Mouse (Mus musculus): ENCODE measurements around the gene Ubash3b. TPM values are rescaled to one million over a fixed set of nuclear protein-coding genes. Genes with fewer than 3 reads are reported as not detected.
A peak's percentile ranks its signal among the peaks of the same experiment; 100 is the strongest.

Gene Ubash3b
- polyA plus RNA-seq, 1 experiment from 2014 or later: 5.7 TPM

DNA sequence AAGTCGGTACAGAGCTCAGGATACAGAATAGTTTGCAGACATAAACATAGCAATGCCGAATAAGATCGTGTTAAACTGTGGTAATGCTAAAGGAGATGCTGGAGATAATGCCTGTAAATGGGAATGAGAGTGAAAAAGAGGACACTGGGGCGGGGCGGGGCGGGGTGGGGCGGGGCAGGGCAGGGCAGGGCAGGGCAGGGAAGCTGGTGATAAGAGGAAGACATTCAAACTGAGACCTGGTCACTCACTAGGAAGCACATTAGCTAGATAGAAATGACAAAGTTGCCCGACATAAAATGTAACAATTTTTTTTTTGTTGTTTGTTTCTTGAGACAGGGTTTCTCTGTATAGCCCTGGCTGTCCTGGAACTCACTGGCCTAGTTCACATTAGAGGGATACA lies 10.9 kb upstream of the Ubash3b start:
- Histone ChIP-seq H3K9me3 (replicated peaks; ENCODE audit: control insufficient read depth, low read length) (no peaks in the 10 kb centered on the region), H3K36me3 (ENCODE audit: control insufficient read depth, insufficient read depth) (no peaks in the 10 kb centered on the region), H3K4me2 (ENCODE audit: low read depth, low read length) (no peak overlapping the region), H3K9ac (ENCODE audit: low read length) (no peak overlapping the region), H3K4me3 (ENCODE audit: low read length) (no peak overlapping the region), H3K27me3 (ENCODE audit: control insufficient read depth, insufficient read depth, low read length) (no peaks in the 10 kb centered on the region), H3K4me1 (ENCODE audit: control insufficient read depth, insufficient read depth, low read length) (peaks cover 14% of the 10 kb centered on the region), H3K27ac (ENCODE audit: low read length) (no peak overlapping the region)
- WGBS: 86% methylated on average over 8 of the region's 8 CpGs
- no peak for ATAC-seq (replicated peaks; ENCODE audit: extremely low read depth, insufficient read depth, low FRiP score)

DNA sequence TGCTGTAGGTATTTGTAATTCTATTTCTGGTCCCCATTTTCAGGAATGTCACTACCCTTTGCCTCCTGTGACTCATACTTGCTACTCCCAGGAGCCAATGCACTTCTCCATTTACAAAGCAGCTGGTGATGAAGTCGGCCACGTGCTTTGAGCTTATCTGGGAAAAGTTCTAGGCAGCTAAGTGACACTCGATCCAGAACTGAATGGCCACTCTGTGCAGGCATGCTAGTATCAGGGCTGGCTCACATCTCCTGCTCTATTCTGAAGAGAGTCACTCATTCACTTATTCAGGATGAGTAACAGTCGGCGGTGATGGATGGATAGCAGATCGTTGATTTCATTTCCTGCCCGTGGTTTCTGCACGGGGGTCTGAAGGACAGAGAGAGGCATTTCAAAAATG lies 8.5 kb upstream of the Ubash3b start:
- peak; percentile 75; the same call in 1 of the 2 replicates for ATAC-seq (replicated peaks; ENCODE audit: extremely low read depth, insufficient read depth, low FRiP score)
- H3K27ac ChIP-seq (ENCODE audit: low read length): peak overlapping the region; percentile 43
- H3K4me2 ChIP-seq (ENCODE audit: low read depth, low read length): 0 out of 2 replicates have a peak overlapping the region, but pooled peaks have one; percentile 2
- 6% methylated on average over 8 of the region's 8 CpGs for WGBS
- no peaks in the 10 kb centered on the region for H3K36me3 ChIP-seq (ENCODE audit: control insufficient read depth, insufficient read depth)
- no peak overlapping the region for H3K4me3 ChIP-seq (ENCODE audit: low read length)
- H3K9me3 ChIP-seq (replicated peaks; ENCODE audit: control insufficient read depth, low read length): no peaks in the 10 kb centered on the region
- H3K4me1 ChIP-seq (ENCODE audit: control insufficient read depth, insufficient read depth, low read length): peaks cover 14% of the 10 kb centered on the region
- H3K27me3 ChIP-seq (ENCODE audit: control insufficient read depth, insufficient read depth, low read length): no peaks in the 10 kb centered on the region
- H3K9ac ChIP-seq (ENCODE audit: low read length): no peak overlapping the region

DNA sequence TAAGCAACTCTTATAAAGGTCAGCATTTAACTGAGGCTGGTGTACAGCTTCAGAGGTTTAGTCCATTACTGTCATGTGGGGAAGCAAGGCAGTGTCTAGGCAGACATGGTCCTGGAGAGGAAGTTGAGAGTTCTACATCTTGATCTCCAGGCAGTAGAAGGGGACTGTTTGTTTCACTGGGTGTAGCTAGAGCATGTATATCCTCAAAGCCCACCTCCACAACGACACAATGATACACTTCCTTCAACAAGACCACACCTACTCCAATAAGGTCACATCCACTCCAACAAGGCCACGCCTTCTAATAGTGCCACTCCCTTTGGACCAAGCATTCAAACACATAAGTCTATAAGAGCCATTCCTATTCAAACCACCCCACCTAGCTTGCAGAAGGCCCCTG lies 7.2 kb upstream of the Ubash3b start:
- 71% methylated on average over 2 of the region's 2 CpGs for WGBS
- Histone ChIP-seq H3K27me3 (ENCODE audit: control insufficient read depth, insufficient read depth, low read length) (no peaks in the 10 kb centered on the region), H3K4me2 (ENCODE audit: low read depth, low read length) (no peak overlapping the region), H3K27ac (ENCODE audit: low read length) (no peak overlapping the region), H3K36me3 (ENCODE audit: control insufficient read depth, insufficient read depth) (no peaks in the 10 kb centered on the region), H3K9ac (ENCODE audit: low read length) (no peak overlapping the region), H3K4me1 (ENCODE audit: control insufficient read depth, insufficient read depth, low read length) (peaks cover 14% of the 10 kb centered on the region), H3K9me3 (replicated peaks; ENCODE audit: control insufficient read depth, low read length) (no peaks in the 10 kb centered on the region), H3K4me3 (ENCODE audit: low read length) (no peak overlapping the region)
- no peak for ATAC-seq (replicated peaks; ENCODE audit: extremely low read depth, insufficient read depth, low FRiP score)

DNA sequence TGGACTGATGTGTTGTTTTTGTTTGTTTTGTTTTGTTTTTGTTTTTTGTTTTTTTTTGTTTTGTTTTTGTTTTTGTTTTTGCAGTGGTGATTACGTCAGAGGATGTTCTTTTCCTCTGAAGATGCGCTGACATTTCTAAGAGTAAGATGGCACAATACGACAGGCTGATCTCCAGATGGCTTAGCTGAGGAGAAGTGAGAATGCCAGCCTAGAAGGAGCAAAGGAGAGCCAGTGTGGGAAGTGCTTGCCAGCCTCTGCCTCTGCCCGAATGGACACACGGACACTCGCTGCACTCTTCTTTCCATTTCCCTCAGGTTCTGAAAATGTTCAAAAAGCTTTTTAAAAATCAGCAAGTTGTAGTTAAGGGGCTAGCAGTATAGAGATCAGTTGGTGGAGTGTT lies 6.7 kb upstream of the Ubash3b start:
- H3K9me3 ChIP-seq (replicated peaks; ENCODE audit: control insufficient read depth, low read length): no peaks in the 10 kb centered on the region
- no peak for ATAC-seq (replicated peaks; ENCODE audit: extremely low read depth, insufficient read depth, low FRiP score)
- no peaks in the 10 kb centered on the region for H3K27me3 ChIP-seq (ENCODE audit: control insufficient read depth, insufficient read depth, low read length)
- H3K4me3 ChIP-seq (ENCODE audit: low read length): no peak overlapping the region
- WGBS: 94% methylated on average over 6 of the region's 6 CpGs
- H3K27ac ChIP-seq (ENCODE audit: low read length): no peak overlapping the region
- no peak overlapping the region for H3K4me2 ChIP-seq (ENCODE audit: low read depth, low read length)
- H3K36me3 ChIP-seq (ENCODE audit: control insufficient read depth, insufficient read depth): no peaks in the 10 kb centered on the region
- H3K9ac ChIP-seq (ENCODE audit: low read length): no peak overlapping the region
- H3K4me1 ChIP-seq (ENCODE audit: control insufficient read depth, insufficient read depth, low read length): peaks cover 14% of the 10 kb centered on the region

DNA sequence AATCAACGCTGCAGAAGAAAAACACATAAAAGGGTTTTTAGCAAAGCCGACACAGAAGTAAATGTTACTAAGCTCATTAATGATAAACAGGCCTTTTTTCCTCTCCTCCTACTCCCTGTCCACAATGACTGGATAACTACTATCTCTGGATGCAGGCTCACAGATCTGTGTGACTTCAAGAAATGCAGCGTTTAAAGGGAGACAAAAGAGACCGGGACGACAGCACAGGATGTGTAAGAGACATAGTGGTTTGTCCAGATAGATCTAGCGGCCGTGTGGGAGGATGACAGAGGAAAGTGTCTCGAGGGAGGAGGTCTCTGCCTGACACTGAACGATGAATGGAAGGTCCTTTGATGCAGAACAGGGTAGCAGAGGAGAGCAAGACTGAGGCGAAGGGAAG lies 5.4 kb upstream of the Ubash3b start:
- Histone ChIP-seq H3K4me2 (ENCODE audit: low read depth, low read length) (no peak overlapping the region), H3K9ac (ENCODE audit: low read length) (no peak overlapping the region), H3K9me3 (replicated peaks; ENCODE audit: control insufficient read depth, low read length) (no peaks in the 10 kb centered on the region), H3K27me3 (ENCODE audit: control insufficient read depth, insufficient read depth, low read length) (no peaks in the 10 kb centered on the region), H3K4me1 (ENCODE audit: control insufficient read depth, insufficient read depth, low read length) (peaks cover 14% of the 10 kb centered on the region), H3K4me3 (ENCODE audit: low read length) (no peak overlapping the region), H3K27ac (ENCODE audit: low read length) (no peak overlapping the region), H3K36me3 (ENCODE audit: control insufficient read depth, insufficient read depth) (no peaks in the 10 kb centered on the region)
- WGBS: 37% methylated on average over 9 of the region's 10 CpGs
- ATAC-seq (replicated peaks; ENCODE audit: extremely low read depth, insufficient read depth, low FRiP score): no peak

DNA sequence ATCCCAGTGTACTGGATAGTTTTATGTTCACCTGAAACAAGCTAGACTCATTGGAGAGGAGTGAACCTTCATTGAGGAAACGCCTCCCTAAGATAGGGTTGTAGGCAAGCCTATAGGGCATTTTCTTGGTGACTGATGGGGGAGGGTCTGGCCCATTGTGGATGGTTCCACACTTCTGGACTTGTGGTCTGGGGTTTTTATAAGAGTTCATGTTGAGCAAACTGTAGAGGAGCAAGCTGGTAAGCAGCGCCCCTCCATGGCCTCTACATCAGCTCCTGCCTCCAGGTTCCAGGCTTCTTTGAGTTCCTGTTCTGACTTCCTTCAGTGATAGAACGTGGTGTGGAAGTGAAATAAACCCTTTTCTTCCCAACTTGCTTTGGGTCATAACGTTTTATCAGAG lies 866 bp upstream of the Ubash3b start:
- Histone ChIP-seq H3K27ac (ENCODE audit: low read length) (no peak overlapping the region), H3K9me3 (replicated peaks; ENCODE audit: control insufficient read depth, low read length) (no peaks in the 10 kb centered on the region), H3K4me1 (ENCODE audit: control insufficient read depth, insufficient read depth, low read length) (peaks cover 7% of the 10 kb centered on the region), H3K27me3 (ENCODE audit: control insufficient read depth, insufficient read depth, low read length) (no peaks in the 10 kb centered on the region), H3K9ac (ENCODE audit: low read length) (no peak overlapping the region), H3K4me3 (ENCODE audit: low read length) (no peak overlapping the region), H3K4me2 (ENCODE audit: low read depth, low read length) (no peak overlapping the region), H3K36me3 (ENCODE audit: control insufficient read depth, insufficient read depth) (no peaks in the 10 kb centered on the region)
- 66% methylated on average over 4 of the region's 4 CpGs for WGBS
- no peak for ATAC-seq (replicated peaks; ENCODE audit: extremely low read depth, insufficient read depth, low FRiP score)

DNA sequence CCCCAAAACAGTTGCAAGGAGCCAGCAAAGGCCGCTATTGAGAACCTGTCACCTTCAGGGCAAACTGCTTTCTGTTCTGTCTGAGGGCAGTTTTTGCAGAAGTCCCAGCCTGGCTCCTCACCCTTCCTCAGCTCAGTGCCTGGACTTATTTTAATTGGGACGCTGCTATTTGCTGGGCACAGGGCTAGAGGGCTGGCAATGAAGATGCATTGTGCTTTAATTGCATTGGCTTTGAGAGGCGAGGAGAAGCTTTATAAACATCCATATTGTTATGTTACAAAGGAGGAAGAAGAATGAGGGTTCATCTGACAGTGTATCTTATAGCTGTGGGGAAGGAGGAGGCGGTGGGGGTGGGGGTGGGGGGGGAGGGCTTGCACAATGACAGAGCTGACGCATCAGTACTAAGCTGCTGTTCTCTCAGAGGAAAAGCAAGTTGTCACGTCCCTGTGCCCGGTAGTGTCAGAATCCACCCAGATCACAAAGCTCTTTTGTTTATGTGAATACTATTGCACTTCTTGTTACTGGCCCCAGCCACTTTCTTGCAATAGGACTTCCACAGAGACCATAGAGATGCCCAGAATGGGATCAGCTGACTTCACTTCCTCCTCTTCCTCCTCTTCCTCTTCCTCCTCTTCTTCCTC lies 841 bp downstream of the Ubash3b start:
- H3K36me3 ChIP-seq (ENCODE audit: control insufficient read depth, insufficient read depth): no peaks in the 10 kb centered on the region
- 65% methylated on average over 7 of the region's 7 CpGs for WGBS
- no peak overlapping the region for H3K4me3 ChIP-seq (ENCODE audit: low read length)

DNA sequence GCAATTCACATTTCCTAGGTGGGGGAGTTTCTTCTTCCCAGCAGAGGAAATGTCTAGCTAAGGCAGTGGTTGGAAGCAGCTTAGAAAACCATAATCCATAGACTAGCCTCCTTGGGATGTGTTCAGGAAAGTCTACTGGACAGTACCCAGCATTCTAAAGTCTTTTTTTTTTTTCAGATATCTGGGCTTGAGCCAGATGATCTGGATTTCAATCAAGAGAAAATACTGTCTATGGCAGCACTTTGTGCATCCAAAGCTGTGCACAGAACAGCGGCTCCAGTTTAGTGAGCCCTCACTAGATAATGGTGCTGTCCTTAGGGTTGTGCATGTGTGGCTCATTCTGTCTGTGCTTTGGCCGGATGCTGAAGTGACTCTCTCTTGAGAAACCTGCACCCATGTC lies 2.3 kb downstream of the Ubash3b start:
- Histone ChIP-seq H3K4me3 (ENCODE audit: low read length) (no peak overlapping the region), H3K36me3 (ENCODE audit: control insufficient read depth, insufficient read depth) (no peaks in the 10 kb centered on the region), H3K9me3 (replicated peaks; ENCODE audit: control insufficient read depth, low read length) (no peaks in the 10 kb centered on the region), H3K27ac (ENCODE audit: low read length) (no peak overlapping the region), H3K27me3 (ENCODE audit: control insufficient read depth, insufficient read depth, low read length) (no peaks in the 10 kb centered on the region), H3K4me2 (ENCODE audit: low read depth, low read length) (no peak overlapping the region), H3K4me1 (ENCODE audit: control insufficient read depth, insufficient read depth, low read length) (peaks cover 11% of the 10 kb centered on the region), H3K9ac (ENCODE audit: low read length) (no peak overlapping the region)
- 88% methylated on average over 2 of the region's 2 CpGs for WGBS
- ATAC-seq (replicated peaks; ENCODE audit: extremely low read depth, insufficient read depth, low FRiP score): no peak

More for the DNA sequence above, 841 bp downstream of the Ubash3b start:
- Histone ChIP-seq H3K4me1 (ENCODE audit: control insufficient read depth, insufficient read depth, low read length) (peaks cover 11% of the 10 kb centered on the region), H3K4me2 (ENCODE audit: low read depth, low read length) (no peak overlapping the region), H3K27ac (ENCODE audit: low read length) (no peak overlapping the region), H3K27me3 (ENCODE audit: control insufficient read depth, insufficient read depth, low read length) (no peaks in the 10 kb centered on the region), H3K9ac (ENCODE audit: low read length) (no peak overlapping the region), H3K9me3 (replicated peaks; ENCODE audit: control insufficient read depth, low read length) (no peaks in the 10 kb centered on the region)
- ATAC-seq (replicated peaks; ENCODE audit: extremely low read depth, insufficient read depth, low FRiP score): no peak

DNA sequence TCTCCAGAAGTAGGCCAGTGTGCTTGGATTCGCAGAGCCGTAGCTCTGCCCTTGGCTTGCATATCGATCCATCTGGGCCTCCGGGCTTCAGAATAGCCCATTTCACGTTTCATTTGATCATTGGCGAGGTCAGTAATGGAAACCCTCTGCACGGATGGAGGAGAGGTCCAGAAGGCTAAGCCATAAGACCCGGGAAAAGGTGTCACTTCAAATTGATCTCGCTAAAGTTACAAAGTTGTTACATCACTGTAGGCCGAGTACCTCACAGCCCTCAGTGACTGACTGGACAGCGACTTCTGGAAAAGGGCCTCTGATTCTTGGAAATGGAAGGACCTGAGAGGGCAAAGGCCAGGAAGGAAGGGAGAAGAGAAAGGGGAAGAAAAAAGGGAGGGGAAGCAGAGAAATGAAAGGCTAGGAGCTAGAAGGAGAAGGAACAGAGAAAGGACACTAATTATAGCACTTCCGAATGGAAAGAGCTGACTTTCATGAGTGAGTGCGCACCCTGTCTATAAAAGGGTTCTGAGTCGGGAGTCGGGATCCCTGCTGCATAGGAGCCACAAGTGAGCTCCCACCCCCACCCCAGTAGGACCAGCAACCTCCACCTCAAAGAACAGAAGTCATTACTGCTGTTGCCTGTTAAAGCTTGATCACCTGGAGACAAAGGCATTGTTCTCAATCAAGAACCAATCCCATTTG lies 3.5 kb downstream of the Ubash3b start:
- H3K4me2 ChIP-seq (ENCODE audit: low read depth, low read length): peak overlapping the region; percentile 92
- peak overlapping the region; percentile 88 for H3K9ac ChIP-seq (ENCODE audit: low read length)
- no peaks in the 10 kb centered on the region for H3K9me3 ChIP-seq (replicated peaks; ENCODE audit: control insufficient read depth, low read length)
- WGBS: 25% methylated on average over 15 of the region's 15 CpGs
- no peak for ATAC-seq (replicated peaks; ENCODE audit: extremely low read depth, insufficient read depth, low FRiP score)
- peak overlapping the region; percentile 87 for H3K4me3 ChIP-seq (ENCODE audit: low read length)
- no peaks in the 10 kb centered on the region for H3K27me3 ChIP-seq (ENCODE audit: control insufficient read depth, insufficient read depth, low read length)
- H3K27ac ChIP-seq (ENCODE audit: low read length): peak overlapping the region; percentile 86; the same call in 1 of the 2 replicates
- H3K36me3 ChIP-seq (ENCODE audit: control insufficient read depth, insufficient read depth): no peaks in the 10 kb centered on the region
- peaks cover 15% of the 10 kb centered on the region for H3K4me1 ChIP-seq (ENCODE audit: control insufficient read depth, insufficient read depth, low read length)
